Mouse (Mus musculus): ENCODE results near the gene Nabp2. TPM values are rescaled to one million over a fixed set of nuclear protein-coding genes. Genes with fewer than 3 reads are reported as not detected.

Nabp2 gene
- total RNA-seq, 2 experiments from 2014 or later, result 61.0 to 65.2 TPM

DNA sequence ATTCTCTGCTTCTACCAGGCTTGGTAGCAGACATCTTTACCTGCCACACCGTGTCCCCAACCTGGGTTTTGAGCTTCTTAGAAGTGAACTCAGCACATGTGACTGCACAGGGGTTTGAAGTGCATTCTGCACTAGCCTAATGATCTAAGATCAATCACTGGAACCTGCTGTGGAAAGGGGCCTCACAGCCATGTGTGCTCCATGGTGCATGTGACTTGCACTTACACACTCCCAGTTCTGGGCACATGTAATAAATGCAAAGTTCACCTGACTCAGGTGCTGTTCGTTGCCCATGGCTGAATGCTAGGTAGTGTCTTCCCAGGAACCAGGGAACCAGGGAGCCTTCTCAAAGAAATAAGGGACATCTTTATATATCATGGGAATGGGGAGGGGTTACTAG, 22.1 kb upstream of the Nabp2 start:
- no peak for DNase-seq (ENCODE audit: low spot score)

DNA sequence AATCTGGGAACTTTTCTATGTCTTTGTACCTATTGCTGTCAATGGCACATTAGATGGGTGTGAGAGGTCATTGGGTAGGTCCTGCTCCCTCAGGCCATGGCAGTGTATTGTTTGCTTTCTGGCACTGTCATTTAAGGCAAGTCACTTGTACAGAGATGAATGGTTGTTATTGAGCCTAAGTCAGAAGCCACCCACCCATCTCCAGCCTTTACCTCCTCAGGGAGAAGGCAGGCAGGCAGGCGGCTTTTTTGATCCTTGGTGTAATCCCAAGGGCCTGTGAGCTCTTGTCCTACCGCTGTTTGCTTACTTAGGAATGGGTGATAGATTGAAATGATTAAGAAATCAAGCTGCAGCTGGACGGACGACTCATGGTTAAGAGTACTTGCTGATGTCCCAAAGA, 18.2 kb upstream of the Nabp2 start:
- no peak for DNase-seq (ENCODE audit: low spot score)

DNA sequence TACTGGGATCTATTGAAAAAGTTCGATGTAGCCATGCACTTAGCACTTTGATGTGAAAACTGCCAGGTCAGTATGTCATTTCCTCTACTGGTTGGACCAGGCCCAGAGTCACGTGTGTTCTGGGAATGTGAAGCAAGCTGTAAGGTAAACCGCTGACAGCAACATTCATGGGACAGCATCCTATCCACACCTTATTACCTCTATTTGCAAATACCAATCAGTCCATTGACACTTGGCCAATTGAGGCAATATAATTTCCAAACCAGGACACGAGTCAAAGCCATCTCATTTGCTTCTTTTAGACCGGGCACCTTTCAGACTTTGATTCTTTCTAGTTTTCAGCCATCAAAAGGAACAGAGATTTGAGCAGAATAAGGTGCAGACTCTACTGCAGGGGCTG, 17.8 kb upstream of the Nabp2 start:
- no peak for DNase-seq (ENCODE audit: low spot score)

DNA sequence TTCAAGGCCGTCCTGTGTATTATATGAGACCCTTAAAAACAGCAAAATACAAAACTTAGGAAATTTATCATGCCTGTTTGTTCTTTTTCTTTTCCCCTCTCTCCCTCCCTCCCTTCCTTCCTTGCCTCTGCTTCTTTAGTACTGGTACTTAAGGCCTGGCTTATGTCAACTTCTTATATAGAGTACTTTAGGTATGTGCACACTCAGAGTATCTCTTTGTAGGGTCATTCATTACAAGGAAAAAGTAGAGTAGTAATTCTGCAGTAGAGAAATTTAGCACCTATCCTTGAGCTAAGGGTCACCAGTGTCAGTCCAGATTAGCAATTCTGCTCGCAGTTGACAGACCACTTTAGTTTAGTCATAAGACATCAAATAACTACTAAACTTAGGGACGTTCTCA, 14.0 kb upstream of the Nabp2 start:
- no peak for DNase-seq (ENCODE audit: low spot score)

DNA sequence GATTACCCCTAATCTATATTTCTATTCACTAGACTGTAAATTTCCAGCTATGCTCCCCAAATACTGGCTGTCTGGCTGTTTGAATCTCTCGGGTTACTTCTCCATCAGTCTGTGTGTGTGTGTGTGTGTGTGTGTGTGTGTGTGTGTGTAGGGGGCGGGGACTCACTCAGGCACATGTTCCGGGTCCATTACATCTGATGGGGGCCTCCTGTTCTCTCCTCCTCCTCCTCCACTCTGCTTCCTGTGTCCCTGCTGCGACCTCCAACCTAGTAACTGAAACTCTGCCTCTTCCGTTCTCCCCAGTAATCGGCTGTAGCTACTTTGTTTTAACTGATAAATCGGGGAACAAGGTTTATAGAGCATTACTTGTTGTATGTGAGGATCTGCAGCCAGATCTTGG, 13.3 kb upstream of the Nabp2 start:
- DNase-seq (ENCODE audit: low spot score), result no peak

DNA sequence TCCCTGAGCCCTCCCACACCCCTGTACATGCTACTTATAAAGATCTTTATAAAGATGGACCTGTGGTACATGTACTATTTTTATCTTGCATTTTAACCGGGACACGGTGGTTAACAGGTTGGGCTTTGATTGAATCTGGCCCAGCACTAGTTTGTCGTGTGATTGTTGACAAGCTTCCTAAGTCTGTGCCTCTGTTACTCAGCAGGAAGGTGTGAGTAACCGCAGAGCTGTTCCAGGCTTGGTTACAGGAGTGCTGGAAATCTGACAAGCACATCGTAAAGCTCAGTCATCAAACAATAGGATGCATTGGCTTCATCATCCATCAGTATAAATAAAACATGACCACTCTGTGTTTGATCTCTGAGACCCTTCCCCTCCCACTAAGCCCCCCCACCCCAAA, 11.1 kb upstream of the Nabp2 start:
- DNase-seq (ENCODE audit: low spot score), result no peak

DNA sequence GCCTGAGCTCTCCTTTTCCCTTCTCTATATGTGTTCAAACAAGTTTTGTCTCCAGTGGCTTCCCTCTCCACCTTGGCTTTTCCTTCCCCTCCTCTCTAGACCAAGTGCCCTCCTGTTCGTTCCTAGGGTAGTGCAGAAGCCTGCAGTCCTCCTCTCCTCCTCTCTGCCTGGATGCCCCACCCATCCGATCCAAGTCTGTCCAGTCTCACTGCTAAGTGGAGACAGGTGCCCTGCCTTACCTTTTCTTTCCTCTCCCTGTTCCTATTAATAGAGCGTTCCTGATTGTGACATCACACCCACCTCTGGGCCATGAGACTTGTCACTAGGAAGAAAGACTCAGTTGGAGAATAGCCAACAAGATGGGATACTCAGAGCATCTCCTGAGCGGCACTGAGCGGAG, 3.6 kb upstream of the Nabp2 start:
- no peak for DNase-seq (ENCODE audit: low spot score)

DNA sequence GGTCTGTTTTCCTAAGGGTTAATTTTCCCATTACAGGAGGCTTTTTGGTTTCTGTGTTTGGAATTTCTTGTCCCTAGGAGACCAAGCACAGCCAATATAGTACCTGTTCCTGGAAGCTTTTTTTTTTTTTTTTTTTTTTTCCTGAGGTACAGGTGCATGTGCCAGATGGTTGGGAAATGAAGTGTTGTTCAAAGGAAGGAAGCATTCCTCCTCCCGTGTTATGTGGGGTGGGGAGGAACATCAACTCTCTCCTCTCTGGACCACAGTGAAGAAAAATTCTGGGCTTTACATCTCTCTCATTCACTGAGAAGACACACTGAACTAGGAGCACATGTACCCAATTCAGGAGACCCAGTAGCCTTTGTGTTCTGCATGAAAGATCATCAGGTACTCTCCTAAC, 1.8 kb upstream of the Nabp2 start:
- no peak for DNase-seq (ENCODE audit: low spot score)

DNA sequence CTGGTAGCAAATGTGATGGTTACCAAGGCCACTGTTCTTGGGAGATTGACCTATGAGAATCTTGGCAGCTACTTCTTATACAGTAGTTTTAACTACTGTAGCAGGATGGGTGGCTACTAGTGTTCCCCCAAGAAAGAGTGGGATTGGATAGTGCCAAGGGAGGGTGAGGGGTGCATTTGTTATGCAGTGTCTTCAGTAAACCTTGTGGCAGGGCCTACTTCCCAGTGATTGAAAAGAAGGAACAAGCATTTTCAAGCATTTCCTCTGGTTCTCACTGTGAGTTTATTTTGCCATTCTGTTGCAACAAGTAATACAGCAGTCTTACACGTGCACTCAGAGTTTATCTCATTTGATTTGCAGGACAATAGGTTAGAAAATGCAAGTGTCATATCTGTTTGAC, 1.3 kb upstream of the Nabp2 start:
- DNase-seq (ENCODE audit: low spot score), result no peak

DNA sequence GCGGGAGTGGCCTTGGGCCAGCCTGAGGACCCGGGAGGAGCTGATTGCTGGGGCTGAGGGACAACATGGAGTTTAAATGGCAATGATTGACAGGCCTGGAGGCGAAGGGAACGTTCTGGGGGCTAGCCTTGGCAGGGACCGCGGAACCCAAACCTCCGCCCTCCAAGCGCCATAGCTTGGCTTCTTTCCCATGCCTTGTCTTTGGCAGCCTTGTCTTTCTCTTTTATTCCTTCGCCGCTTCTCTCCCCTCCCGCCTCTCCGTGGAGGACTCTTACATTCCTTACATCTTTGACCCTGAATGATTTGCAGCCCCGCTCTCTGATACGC, 726 bp upstream of the Nabp2 start:
- peak; percentile 28 for DNase-seq (ENCODE audit: low spot score)

DNA sequence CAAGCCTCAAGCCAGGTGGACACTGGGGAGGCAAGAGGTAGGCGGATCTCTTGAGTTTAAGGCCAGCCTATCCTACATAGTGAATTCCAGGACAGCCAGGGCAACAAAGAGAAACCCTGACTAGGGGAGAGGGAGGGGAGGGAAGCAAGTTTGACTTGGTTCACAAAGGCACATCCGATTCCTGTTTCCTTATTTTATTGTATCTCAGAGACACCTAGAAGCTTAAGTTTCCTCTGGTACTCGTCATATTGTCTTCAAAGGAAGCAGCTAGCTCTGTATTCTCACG, 789 bp downstream of the Nabp2 start:
- no peak for DNase-seq (ENCODE audit: low spot score)

DNA sequence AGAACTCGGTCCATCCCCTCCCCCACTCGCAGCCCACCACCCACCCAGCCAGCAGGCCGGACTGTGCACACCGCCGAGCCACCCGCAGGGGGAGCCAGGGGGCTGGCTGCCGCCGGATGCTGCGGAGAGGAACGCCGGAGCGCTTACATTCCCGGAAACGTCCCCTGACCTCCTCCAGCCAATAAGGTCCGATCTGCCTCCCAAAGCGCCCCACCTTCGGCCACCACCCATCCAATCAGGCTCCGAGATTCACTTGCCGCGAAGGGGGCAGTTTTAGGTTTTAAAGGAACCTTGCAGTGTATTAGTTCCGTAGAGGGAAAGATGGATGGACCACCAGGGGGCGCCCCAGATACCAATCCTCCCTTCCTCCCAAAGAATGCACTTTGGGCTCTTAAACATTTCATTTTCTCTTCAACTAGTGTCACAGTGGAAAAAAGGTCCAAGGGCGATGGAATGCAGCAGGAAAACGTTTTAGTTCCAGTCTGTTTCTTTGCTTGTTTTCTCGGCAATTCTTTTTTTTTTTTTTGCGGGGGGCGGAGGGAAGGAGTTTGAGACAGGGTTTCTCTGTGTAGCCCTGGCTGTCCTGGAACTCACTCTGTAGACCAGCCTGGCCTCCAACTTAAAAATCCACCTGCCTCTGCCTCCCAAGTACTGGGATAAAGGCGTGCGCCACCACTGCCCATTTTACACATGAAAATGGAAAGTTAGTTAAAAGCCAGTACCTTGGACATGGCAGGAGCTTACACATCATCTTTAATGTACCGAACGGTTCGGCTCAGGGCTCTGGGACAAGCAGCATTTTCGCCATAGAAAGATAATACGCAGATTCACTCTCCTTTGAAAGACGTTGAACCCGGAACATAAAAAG, 1.4 kb downstream of the Nabp2 start:
- peak; percentile 97 for DNase-seq (ENCODE audit: low spot score)

DNA sequence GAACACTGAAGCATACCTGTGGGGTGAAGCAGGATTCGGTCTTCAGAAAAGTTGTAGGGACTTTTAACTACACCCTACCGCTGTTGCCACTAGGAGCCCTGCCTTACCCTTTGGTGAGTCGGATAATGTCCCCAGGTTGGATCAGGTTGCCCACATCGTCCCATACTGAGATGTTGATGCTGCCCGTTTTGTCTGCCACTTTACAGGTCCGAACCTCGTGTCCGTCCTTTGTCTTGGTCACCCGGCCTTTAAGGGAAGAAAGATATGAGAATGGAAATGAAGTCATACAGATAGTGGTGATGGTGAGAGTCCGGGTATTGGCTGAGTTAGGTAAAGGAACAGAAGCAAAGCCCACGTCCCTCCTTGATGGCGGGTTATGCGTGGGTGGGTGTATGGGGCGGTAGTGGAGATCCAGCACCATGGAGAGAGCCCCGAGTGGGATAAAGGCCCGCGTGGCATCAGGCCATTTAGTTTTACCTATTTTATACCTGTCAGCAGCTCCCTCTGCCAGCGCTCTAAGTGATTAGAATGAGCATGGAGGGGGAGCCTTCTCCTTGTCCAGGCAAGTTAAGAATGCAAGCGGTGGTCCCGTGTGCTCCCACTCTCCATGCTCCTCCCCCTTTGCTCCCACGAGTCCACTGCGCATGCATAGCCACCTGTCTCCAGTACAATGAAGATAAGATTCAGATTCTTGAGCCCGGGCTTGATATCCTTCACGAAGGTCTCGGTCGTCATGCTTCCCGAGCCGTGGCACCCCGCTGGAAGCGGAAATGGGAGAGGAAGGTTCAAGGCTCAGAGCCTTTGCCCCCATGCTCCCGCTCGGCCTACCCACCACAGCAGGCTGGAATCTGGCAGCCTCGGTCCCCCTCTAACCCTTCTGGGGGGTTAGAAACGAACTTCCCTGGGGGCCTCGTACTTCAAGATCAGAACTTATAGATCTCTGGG, 2.4 kb downstream of the Nabp2 start:
- no peak for DNase-seq (ENCODE audit: low spot score)

DNA sequence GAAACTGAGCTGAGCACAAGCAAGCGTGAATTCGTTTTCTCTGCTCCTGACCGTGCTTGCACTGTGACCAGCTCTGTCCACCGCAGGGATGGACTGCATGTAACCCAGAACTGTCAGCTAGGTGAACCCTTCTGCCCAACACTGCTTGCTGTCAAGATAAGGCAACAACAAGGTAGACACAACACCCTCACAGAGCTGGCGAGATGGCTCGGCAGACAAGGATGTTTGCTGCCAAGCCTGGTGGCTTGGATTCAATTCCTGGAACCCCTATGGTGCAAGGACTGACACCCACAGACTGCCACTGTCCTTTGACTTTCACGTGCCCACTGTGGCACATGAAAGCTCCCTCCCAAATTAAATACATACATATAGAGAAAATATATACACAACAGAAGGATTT, 7.4 kb downstream of the Nabp2 start:
- no peak for DNase-seq (ENCODE audit: low spot score)

DNA sequence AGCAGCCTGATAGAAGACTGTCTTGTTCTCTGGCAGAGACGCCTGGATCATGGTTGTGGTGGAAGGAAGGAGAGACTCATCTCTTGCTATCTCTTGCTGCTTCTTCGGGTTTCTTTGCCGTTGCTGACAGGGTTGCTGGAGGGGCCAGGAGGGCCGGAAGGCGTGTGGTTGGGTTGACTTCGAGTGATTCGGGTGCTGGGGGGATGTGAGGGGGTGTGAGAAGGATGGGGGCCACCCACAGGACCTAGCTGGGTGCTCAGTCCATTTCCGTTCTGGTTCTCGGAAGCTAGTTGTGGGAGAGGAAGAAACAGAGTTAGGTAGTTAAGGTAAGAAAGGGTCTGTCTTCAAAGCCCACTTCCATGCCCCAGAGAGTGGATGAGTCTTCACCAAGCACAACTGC, 9.7 kb downstream of the Nabp2 start:
- DNase-seq (ENCODE audit: low spot score), result no peak

DNA sequence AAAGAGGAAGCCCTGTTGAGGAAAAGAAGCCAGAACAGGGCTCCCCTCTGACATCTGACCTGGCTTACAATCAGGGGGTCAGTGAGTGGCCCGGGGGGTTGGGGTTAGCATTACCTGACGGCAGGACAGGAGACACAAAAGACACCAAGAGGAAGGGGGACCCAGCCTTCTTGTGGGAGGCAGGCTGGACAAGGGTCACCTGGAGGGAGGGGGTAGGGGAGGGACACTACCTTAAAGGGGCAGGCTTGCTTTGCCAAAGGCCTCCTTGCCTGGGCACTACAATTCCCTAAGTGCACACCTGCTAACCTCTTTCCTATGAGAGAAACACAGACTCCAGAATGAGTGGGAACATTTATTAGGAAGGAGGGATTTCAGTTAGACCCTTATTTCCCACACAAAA, 10.2 kb downstream of the Nabp2 start, which contains the start of gene Slc39a5:
Gene Slc39a5, minus strand, starts transcription at position 174 of the 400 bp plus-strand sequence.
- no peak for DNase-seq (ENCODE audit: low spot score)

DNA sequence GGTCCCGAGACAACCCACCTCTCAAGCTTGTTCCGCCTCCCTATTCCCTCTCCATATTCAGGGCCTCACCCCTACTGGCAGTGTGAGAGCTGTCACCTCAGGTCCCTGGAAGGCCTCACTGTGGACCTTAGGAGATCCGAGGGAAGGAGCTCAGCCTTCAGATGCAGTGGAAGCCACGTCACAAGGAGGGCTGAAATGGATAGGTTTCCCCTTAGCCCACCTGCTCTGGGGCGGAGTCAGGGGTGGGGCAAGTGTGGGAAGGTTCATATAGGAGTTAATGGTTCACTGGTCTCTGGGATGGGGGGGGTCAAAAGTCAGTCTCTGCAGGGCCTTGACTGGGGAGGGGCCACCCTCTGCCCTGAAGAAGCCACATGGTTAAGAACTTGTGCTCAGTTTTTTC, 11.0 kb downstream of the Nabp2 start:
- no peak for DNase-seq (ENCODE audit: low spot score)

DNA sequence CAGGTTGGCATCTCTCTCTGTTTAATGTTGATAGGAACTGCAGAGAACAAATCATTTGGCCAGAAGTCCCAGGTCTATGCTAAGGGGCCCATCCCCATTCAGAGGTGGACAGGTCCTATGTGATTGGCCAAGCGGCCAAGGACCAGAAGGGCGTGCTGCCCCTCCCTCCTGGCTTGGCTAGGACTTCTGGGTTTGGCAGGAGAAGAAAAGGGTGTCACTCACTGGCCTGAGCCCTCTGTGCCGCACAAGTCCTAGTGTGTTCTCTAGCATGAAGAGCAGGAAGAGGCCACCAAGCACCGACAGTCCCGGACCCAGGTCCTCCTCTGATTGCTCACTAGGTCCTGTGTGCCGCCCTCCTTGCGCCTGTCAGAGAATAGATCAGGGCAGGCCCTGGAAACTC, 13.8 kb downstream of the Nabp2 start:
- peak; percentile 36 for DNase-seq (ENCODE audit: low spot score)

DNA sequence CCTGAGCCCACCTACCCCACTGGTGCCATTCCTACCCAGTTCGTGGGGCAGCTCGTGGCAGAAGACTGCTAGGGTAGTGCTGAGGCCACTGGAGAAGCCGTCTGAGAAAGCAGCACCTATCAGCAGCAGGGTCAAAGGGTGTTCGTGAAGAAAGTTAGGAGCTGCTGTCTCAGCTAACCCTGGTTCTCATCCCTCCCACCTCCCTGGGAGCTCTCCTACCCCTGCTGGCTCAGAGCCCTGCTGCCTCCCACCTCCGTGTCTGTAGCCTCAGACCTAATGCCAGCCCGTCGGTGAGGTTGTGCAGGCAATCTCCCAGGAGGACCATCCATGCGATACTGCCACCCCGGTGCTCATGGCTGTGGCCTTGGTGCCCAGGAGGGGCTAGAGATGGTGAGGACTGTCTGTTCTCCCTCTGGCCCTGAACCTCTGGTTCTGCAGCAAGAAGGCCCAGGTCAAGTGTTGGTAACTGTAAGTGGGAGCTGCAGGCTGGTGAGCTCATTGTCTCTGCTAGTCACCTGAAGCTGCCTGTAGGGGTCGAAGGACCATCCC, 14.5 kb downstream of the Nabp2 start:
- DNase-seq (ENCODE audit: low spot score), result no peak

DNA sequence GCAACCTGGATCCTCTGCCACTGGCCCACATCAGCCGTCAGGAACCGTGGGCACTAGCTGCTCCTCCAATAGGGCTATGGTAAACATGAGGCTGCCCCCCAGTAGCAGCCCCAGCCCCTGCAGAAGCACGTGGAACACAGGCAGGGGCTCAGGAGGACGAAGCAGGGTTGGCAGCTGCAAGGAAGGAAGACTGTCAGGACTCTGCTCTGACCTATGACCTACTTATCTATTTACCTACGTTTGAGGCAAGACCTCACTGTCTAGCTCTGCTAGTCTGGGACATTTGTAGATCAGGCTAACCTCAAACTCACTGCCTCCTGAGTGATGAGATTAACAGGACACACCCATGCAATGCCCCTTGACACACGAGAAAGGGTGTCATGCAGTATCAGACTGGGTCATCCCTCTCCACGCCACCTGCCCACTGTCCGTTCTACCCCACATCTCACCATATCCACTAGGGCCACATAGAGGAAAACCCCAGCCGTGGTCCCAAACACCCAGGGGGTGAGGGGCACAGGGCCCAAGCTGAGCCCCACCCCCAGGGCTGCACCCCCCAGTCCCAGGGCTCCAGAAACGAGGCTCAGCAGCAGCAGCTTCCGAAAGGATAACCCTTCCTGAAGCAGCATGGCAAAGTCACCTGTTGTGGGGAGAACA, 15.1 kb downstream of the Nabp2 start:
- DNase-seq (ENCODE audit: low spot score), result no peak

DNA sequence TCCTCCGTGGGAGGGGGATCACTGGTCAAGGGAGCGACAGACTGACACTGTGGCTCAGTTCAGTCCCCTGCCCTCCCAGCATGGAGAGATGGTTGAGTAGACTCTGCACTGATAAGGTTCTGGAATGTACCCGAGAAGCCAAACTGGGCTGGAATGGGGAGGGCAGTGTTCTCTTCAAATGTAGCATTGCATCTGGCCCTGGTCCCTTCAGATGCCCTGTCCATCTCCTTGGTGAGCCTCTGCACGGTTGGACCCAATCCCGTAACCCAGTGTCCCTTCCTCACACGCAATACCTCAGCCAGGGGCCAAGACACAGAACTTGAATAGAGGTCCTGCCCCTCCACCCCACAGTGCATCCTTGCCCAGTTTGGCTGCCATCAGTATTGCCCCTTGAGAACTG, 19.4 kb downstream of the Nabp2 start:
- DNase-seq (ENCODE audit: low spot score), result no peak

DNA sequence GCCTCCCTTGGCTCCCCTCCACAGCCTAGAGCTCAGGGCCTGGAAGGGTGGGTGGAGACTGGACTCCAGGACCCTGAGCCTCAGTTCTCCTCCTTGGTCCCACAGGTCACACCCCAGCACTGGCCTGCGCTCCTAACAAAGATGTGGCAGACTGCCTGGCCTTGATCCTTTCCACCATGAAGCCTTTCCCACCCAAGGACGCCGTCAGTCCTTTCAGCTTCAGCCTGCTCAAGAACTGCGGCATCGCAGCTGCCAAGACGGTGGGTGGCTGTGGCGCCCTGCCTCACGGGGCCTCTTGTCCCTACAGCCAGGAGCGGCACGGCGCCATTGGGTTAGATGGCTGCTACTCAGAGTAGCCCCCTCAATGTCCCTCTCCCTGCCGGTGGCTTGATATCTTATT, 20.9 kb downstream of the Nabp2 start:
- no peak for DNase-seq (ENCODE audit: low spot score)
